Mouse (Mus musculus): ENCODE results near the gene Flt3. TPM values are rescaled to one million over a fixed set of nuclear protein-coding genes. Genes with fewer than 3 reads are reported as not detected.

Flt3 gene
- polyA plus RNA-seq (2015; fragmentation: Nextera tagmentation; extraction: Ambion mirVana): 0.09 and 0.19 TPM in 2 replicates

- H3K4me1 ChIP-seq: peaks cover 14% of the 10 kb centered on the region
- ATAC-seq (replicated peaks): peak; percentile 67
- H3K27ac ChIP-seq (replicated peaks): no peak within 1 kb of the TSS
- H3K36me3 ChIP-seq: no peaks in the 10 kb centered on the region
- peak within 1 kb of the TSS; percentile 42 for H3K9ac ChIP-seq (replicated peaks)
- no peaks in the 10 kb centered on the region for H3K9me3 ChIP-seq
- peaks cover 46% of the 10 kb centered on the region for H3K27me3 ChIP-seq
- H3K4me2 ChIP-seq (replicated peaks): peak within 1 kb of the TSS; percentile 85
- under 1% methylated on average over 56 of the region's 56 CpGs for WGBS
- peak within 1 kb of the TSS; percentile 47 for H3K4me3 ChIP-seq
Observed at GRCm38 (mm10) chr5:147399843-147400504, at the start of gene Flt3. TSS of gene Flt3 (minus strand) at chr5:147400489.

GRCm38 (mm10) chr5:147448933-147449332 is 48.6 kb upstream of the Flt3 start:
- ATAC-seq (replicated peaks): peak; percentile 61
- no peaks in the 10 kb centered on the region; the same call in 1 of the 2 replicates for H3K36me3 ChIP-seq
- peaks cover 19% of the 10 kb centered on the region for H3K4me1 ChIP-seq
- H3K27me3 ChIP-seq: no peaks in the 10 kb centered on the region
- H3K4me2 ChIP-seq (replicated peaks): no peak overlapping the region
- WGBS: 52% methylated on average over 4 of the region's 4 CpGs
- no peaks in the 10 kb centered on the region for H3K9me3 ChIP-seq
- H3K4me3 ChIP-seq: no peak overlapping the region
- H3K9ac ChIP-seq (replicated peaks): no peak overlapping the region
- H3K27ac ChIP-seq (replicated peaks): no peak overlapping the region

GRCm38 (mm10) chr5:147448526-147448925 is 48.2 kb upstream of the Flt3 start:
- H3K9ac ChIP-seq (replicated peaks): no peak overlapping the region
- 0 out of 2 replicates have a peak overlapping the region, but pooled peaks have one; percentile 5 for H3K27ac ChIP-seq (replicated peaks)
- H3K4me2 ChIP-seq (replicated peaks): no peak overlapping the region
- peak; percentile 46 for ATAC-seq (replicated peaks)
- H3K36me3 ChIP-seq: no peaks in the 10 kb centered on the region; the same call in 1 of the 2 replicates
- 26% methylated on average over 4 of the region's 4 CpGs for WGBS
- no peak overlapping the region for H3K4me3 ChIP-seq
- H3K4me1 ChIP-seq: peaks cover 19% of the 10 kb centered on the region
- H3K9me3 ChIP-seq: no peaks in the 10 kb centered on the region
- H3K27me3 ChIP-seq: no peaks in the 10 kb centered on the region

- no peak overlapping the region for H3K9ac ChIP-seq (replicated peaks)
- no peaks in the 10 kb centered on the region for H3K9me3 ChIP-seq
- H3K4me2 ChIP-seq (replicated peaks): no peak overlapping the region
- no peaks in the 10 kb centered on the region for H3K36me3 ChIP-seq
- H3K27me3 ChIP-seq: no peaks in the 10 kb centered on the region
- ATAC-seq (replicated peaks): no peak
- H3K27ac ChIP-seq (replicated peaks): no peak overlapping the region
- H3K4me3 ChIP-seq: no peak overlapping the region
- WGBS: 80% methylated on average over 4 of the region's 4 CpGs
- H3K4me1 ChIP-seq: peaks cover 19% of the 10 kb centered on the region
Observed at GRCm38 (mm10) chr5:147445252-147445651, 45.0 kb upstream of the Flt3 start.

GRCm38 (mm10) chr5:147444757-147445156 is 44.5 kb upstream of the Flt3 start:
- H3K4me1 ChIP-seq: peaks cover 19% of the 10 kb centered on the region
- no peak overlapping the region for H3K4me2 ChIP-seq (replicated peaks)
- no peak overlapping the region for H3K4me3 ChIP-seq
- H3K27me3 ChIP-seq: no peaks in the 10 kb centered on the region
- WGBS: 92% methylated on average over 2 of the region's 2 CpGs
- H3K9me3 ChIP-seq: no peaks in the 10 kb centered on the region
- H3K36me3 ChIP-seq: no peaks in the 10 kb centered on the region
- no peak overlapping the region for H3K9ac ChIP-seq (replicated peaks)
- H3K27ac ChIP-seq (replicated peaks): no peak overlapping the region
- ATAC-seq (replicated peaks): no peak

- WGBS: 88% methylated on average over 6 of the region's 6 CpGs
- no peaks in the 10 kb centered on the region for H3K36me3 ChIP-seq
- no peak overlapping the region for H3K4me2 ChIP-seq (replicated peaks)
- H3K27me3 ChIP-seq: no peaks in the 10 kb centered on the region
- H3K4me3 ChIP-seq: no peak overlapping the region
- no peak overlapping the region for H3K9ac ChIP-seq (replicated peaks)
- no peaks in the 10 kb centered on the region for H3K9me3 ChIP-seq
- no peak for ATAC-seq (replicated peaks)
- no peak overlapping the region for H3K27ac ChIP-seq (replicated peaks)
- H3K4me1 ChIP-seq: peaks cover 17% of the 10 kb centered on the region
Observed at GRCm38 (mm10) chr5:147444298-147444697, 44.0 kb upstream of the Flt3 start.

- Histone ChIP-seq H3K4me1 (peaks cover 9% of the 10 kb centered on the region), H3K4me3 (no peak overlapping the region), H3K27ac (replicated peaks) (no peak overlapping the region), H3K36me3 (no peaks in the 10 kb centered on the region), H3K27me3 (no peaks in the 10 kb centered on the region), H3K4me2 (replicated peaks) (no peak overlapping the region), H3K9me3 (no peaks in the 10 kb centered on the region), H3K9ac (replicated peaks) (no peak overlapping the region)
- no peak for ATAC-seq (replicated peaks)
- WGBS: 79% methylated on average over 4 of the region's 4 CpGs
Observed at GRCm38 (mm10) chr5:147442741-147443140, 42.5 kb upstream of the Flt3 start.

GRCm38 (mm10) chr5:147441979-147442378 is 41.7 kb upstream of the Flt3 start:
- H3K9ac ChIP-seq (replicated peaks): no peak overlapping the region
- H3K27ac ChIP-seq (replicated peaks): no peak overlapping the region
- H3K4me2 ChIP-seq (replicated peaks): no peak overlapping the region
- no peak for ATAC-seq (replicated peaks)
- H3K9me3 ChIP-seq: no peaks in the 10 kb centered on the region
- no peak overlapping the region for H3K4me3 ChIP-seq
- H3K36me3 ChIP-seq: no peaks in the 10 kb centered on the region
- H3K4me1 ChIP-seq: peaks cover 13% of the 10 kb centered on the region
- no peaks in the 10 kb centered on the region for H3K27me3 ChIP-seq
- WGBS: 89% methylated on average over 1 of the region's 1 CpGs

- Histone ChIP-seq H3K4me2 (replicated peaks) (no peak overlapping the region), H3K27ac (replicated peaks) (no peak overlapping the region), H3K4me3 (no peak overlapping the region), H3K27me3 (no peaks in the 10 kb centered on the region), H3K4me1 (peaks cover 22% of the 10 kb centered on the region), H3K9me3 (no peaks in the 10 kb centered on the region), H3K9ac (replicated peaks) (no peak overlapping the region), H3K36me3 (no peaks in the 10 kb centered on the region)
- ATAC-seq (replicated peaks): no peak
- WGBS: 77% methylated on average over 3 of the region's 3 CpGs
Observed at GRCm38 (mm10) chr5:147440996-147441507, 40.8 kb upstream of the Flt3 start.

- Histone ChIP-seq H3K4me1 (peaks cover 58% of the 10 kb centered on the region), H3K27me3 (no peaks in the 10 kb centered on the region), H3K9ac (replicated peaks) (no peak overlapping the region), H3K9me3 (no peaks in the 10 kb centered on the region), H3K4me2 (replicated peaks) (no peak overlapping the region), H3K4me3 (no peak overlapping the region), H3K27ac (replicated peaks) (0 out of 2 replicates have a peak overlapping the region, but pooled peaks have one; percentile 31), H3K36me3 (no peaks in the 10 kb centered on the region)
- ATAC-seq (replicated peaks): no peak
- 36% methylated on average over 5 of the region's 5 CpGs for WGBS
Observed at GRCm38 (mm10) chr5:147436491-147436890, 36.2 kb upstream of the Flt3 start.

GRCm38 (mm10) chr5:147435751-147436150 is 35.5 kb upstream of the Flt3 start:
- H3K9me3 ChIP-seq: no peaks in the 10 kb centered on the region
- no peak overlapping the region for H3K4me2 ChIP-seq (replicated peaks)
- H3K9ac ChIP-seq (replicated peaks): no peak overlapping the region
- WGBS: 66% methylated on average over 2 of the region's 2 CpGs
- H3K27me3 ChIP-seq: no peaks in the 10 kb centered on the region
- ATAC-seq (replicated peaks): no peak
- no peaks in the 10 kb centered on the region for H3K36me3 ChIP-seq
- H3K27ac ChIP-seq (replicated peaks): peak overlapping the region; percentile 12; the same call in 1 of the 2 replicates
- H3K4me3 ChIP-seq: no peak overlapping the region
- H3K4me1 ChIP-seq: peaks cover 60% of the 10 kb centered on the region

GRCm38 (mm10) chr5:147435224-147435623 is 34.9 kb upstream of the Flt3 start:
- Histone ChIP-seq H3K4me1 (peaks cover 60% of the 10 kb centered on the region), H3K4me3 (no peak overlapping the region), H3K9me3 (no peaks in the 10 kb centered on the region), H3K27ac (replicated peaks) (peak overlapping the region; percentile 12; the same call in 1 of the 2 replicates), H3K4me2 (replicated peaks) (no peak overlapping the region), H3K9ac (replicated peaks) (no peak overlapping the region), H3K27me3 (no peaks in the 10 kb centered on the region), H3K36me3 (no peaks in the 10 kb centered on the region)
- WGBS: 48% methylated on average over 4 of the region's 4 CpGs
- ATAC-seq (replicated peaks): no peak

Measured in forebrain, embryonic 15.5 days (tissue).